Mouse (Mus musculus) limb, embryonic 11.5 days (tissue): ENCODE data around the gene Calhm2. TPM values are rescaled to one million over a fixed set of nuclear protein-coding genes. Genes with fewer than 3 reads are reported as not detected.
A peak's percentile ranks its signal among the peaks of the same experiment; 100 is the strongest.

Experiments
- ATAC-seq: fragments of 200-750 bp; cut with Nextera tagmentation; 2 replicates; pipeline ENCODE4 v1.8.0; 2017; ENCODE audit warnings: low read depth; ENCODE audit not compliant: insufficient number of reproducible peaks, low FRiP score, low TSS enrichment
- DNase-seq: peaks from one replicate; pipeline ENCODE4 v3.0.0-alpha.2; 2015; ENCODE audit warnings: low spot score
- H3K27ac ChIP-seq: fragments of 300-500 bp; sonication (generic); replicated peaks from 2 replicates; pipeline ENCODE4 v1.5.1; 2014; ENCODE audit warnings: low read depth, mild to moderate bottlenecking, low read length
- H3K27me3 ChIP-seq: fragments of 300-500 bp; sonication (generic); 2 replicates; pipeline ENCODE4 v1.6.1; 2014; ENCODE audit warnings: mild to moderate bottlenecking, low read length, mixed read lengths; ENCODE audit not compliant: control insufficient read depth, insufficient read depth
- H3K36me3 ChIP-seq: fragments of 300-500 bp; sonication (generic); 2 replicates; pipeline ENCODE4 v1.6.1; 2014; ENCODE audit warnings: mild to moderate bottlenecking, low read length, moderate library complexity, mixed read lengths; ENCODE audit not compliant: control insufficient read depth, insufficient read depth
- H3K4me1 ChIP-seq: fragments of 300-500 bp; sonication (generic); 2 replicates; pipeline ENCODE4 v1.6.1; 2014; ENCODE audit warnings: low read length, mixed read lengths; ENCODE audit not compliant: control insufficient read depth, insufficient read depth
- H3K4me2 ChIP-seq: fragments of 300-500 bp; sonication (generic); 2 replicates; pipeline ENCODE4 v1.6.1; 2014; ENCODE audit warnings: low read depth, mild to moderate bottlenecking, moderate library complexity; ENCODE audit not compliant: severe bottlenecking
- H3K4me3 ChIP-seq: fragments of 300-500 bp; sonication (generic); 2 replicates; pipeline ENCODE4 v1.5.1; 2014; ENCODE audit warnings: low read depth, low read length
- H3K9ac ChIP-seq: fragments of 300-500 bp; sonication (generic); 2 replicates; pipeline ENCODE4 v1.6.1; 2014; ENCODE audit warnings: mild to moderate bottlenecking, low read length
- H3K9me3 ChIP-seq: fragments of 300-500 bp; sonication (generic); 2 replicates; pipeline ENCODE4 v1.6.1; 2016; ENCODE audit warnings: low read length; ENCODE audit not compliant: control insufficient read depth
- whole genome bisulfite sequencing: fragments of 180-500 bp; shearing (Covaris S2); extraction: QIAGEN DNeasy Blood & Tissue Kit; methylation state at CpG from one replicate; pipeline ENCODE4 v1.1.7; 2014; 5-methylcytosine and 5-hydroxymethylcytosine counted together
- polyA plus RNA-seq: library from polyadenylated mRNA; unstranded; fragments of >200 nt; fragmentation: Nextera tagmentation; extraction: Ambion mirVana; gene quantifications from 2 replicates; pipeline ENCODE4 v1.2.1, GENCODE M21; 2014

Calhm2 gene
- polyA plus RNA-seq: 1.1 and 1.6 TPM in 2 replicates

- Histone ChIP-seq H3K4me1 (peaks cover 15% of the 10 kb centered on the region), H3K4me3 (peak within 1 kb of the TSS; percentile 28), H3K4me2 (peak within 1 kb of the TSS; percentile 46), H3K9ac (peak within 1 kb of the TSS; percentile 71), H3K27me3 (0 out of 2 replicates have a peak, but pooled peaks cover 3% of the 10 kb centered on the region), H3K27ac (peak within 1 kb of the TSS; percentile 30; the same call in 1 of the 2 replicates), H3K9me3 (no peaks in the 10 kb centered on the region), H3K36me3 (no peaks in the 10 kb centered on the region)
- WGBS: 2% methylated on average over 28 of the region's 28 CpGs
- DNase-seq: peak; percentile 60
- peak; percentile 74; the same call in 1 of the 2 replicates for ATAC-seq
Measured at GRCm38 (mm10) chr19:47137771-47138421, at the start of gene Calhm2. Gene Calhm2 (minus strand): TSS chr19:47138294.

GRCm38 (mm10) chr19:47186514-47187275, 48.6 kb upstream of the Calhm2 start:
- no peaks in the 10 kb centered on the region for H3K9me3 ChIP-seq
- no peak overlapping the region for H3K4me2 ChIP-seq
- no peak overlapping the region for H3K27ac ChIP-seq
- DNase-seq (no peak), ATAC-seq (no peak)
- 54% methylated on average over 15 of the region's 15 CpGs for WGBS
- H3K4me1 ChIP-seq: peaks cover 4% of the 10 kb centered on the region; the same call in 1 of the 2 replicates
- no peaks in the 10 kb centered on the region for H3K36me3 ChIP-seq
- no peaks in the 10 kb centered on the region for H3K27me3 ChIP-seq
- H3K9ac ChIP-seq: no peak overlapping the region
- H3K4me3 ChIP-seq: no peak overlapping the region

GRCm38 (mm10) chr19:47184736-47185135, 46.6 kb upstream of the Calhm2 start:
- no peak for DNase-seq
- Histone ChIP-seq H3K4me2 (no peak overlapping the region), H3K9me3 (no peaks in the 10 kb centered on the region), H3K27ac (no peak overlapping the region), H3K4me1 (peaks cover 7% of the 10 kb centered on the region), H3K9ac (no peak overlapping the region), H3K27me3 (peaks cover 12% of the 10 kb centered on the region), H3K4me3 (no peak overlapping the region), H3K36me3 (no peaks in the 10 kb centered on the region)
- ATAC-seq: no peak
- 52% methylated on average over 4 of the region's 4 CpGs for WGBS

GRCm38 (mm10) chr19:47184221-47184620, 46.1 kb upstream of the Calhm2 start:
- peaks cover 12% of the 10 kb centered on the region for H3K4me1 ChIP-seq
- no peak overlapping the region for H3K4me3 ChIP-seq
- H3K27ac ChIP-seq: no peak overlapping the region
- 66% methylated on average over 8 of the region's 8 CpGs for WGBS
- no peaks in the 10 kb centered on the region for H3K36me3 ChIP-seq
- no peak overlapping the region for H3K9ac ChIP-seq
- ATAC-seq (no peak), DNase-seq (no peak)
- H3K4me2 ChIP-seq: no peak overlapping the region
- H3K9me3 ChIP-seq: no peaks in the 10 kb centered on the region
- peaks cover 17% of the 10 kb centered on the region for H3K27me3 ChIP-seq

GRCm38 (mm10) chr19:47180011-47180410, 41.9 kb upstream of the Calhm2 start:
- H3K36me3 ChIP-seq: no peaks in the 10 kb centered on the region
- H3K4me1 ChIP-seq: peaks cover 8% of the 10 kb centered on the region; the same call in 1 of the 2 replicates
- H3K27ac ChIP-seq: no peak overlapping the region
- no peak overlapping the region for H3K4me3 ChIP-seq
- H3K4me2 ChIP-seq: peak overlapping the region; percentile 100
- no peaks in the 10 kb centered on the region for H3K9me3 ChIP-seq
- ATAC-seq: no peak
- peaks cover 20% of the 10 kb centered on the region for H3K27me3 ChIP-seq
- H3K9ac ChIP-seq: no peak overlapping the region
- DNase-seq: no peak
- 18% methylated on average over 8 of the region's 8 CpGs for WGBS

- peak overlapping the region; percentile 100 for H3K4me2 ChIP-seq
- under 1% methylated on average over 38 of the region's 42 CpGs for WGBS
- no peaks in the 10 kb centered on the region for H3K9me3 ChIP-seq
- H3K4me1 ChIP-seq: peaks cover 8% of the 10 kb centered on the region; the same call in 1 of the 2 replicates
- peaks cover 20% of the 10 kb centered on the region for H3K27me3 ChIP-seq
- H3K36me3 ChIP-seq: no peaks in the 10 kb centered on the region
- peak; percentile 63 for DNase-seq
- H3K27ac ChIP-seq: no peak overlapping the region
- peak overlapping the region; percentile 63 for H3K4me3 ChIP-seq
- no peak for ATAC-seq
- peak overlapping the region; percentile 63 for H3K9ac ChIP-seq
Measured at GRCm38 (mm10) chr19:47179272-47179809, 41.2 kb upstream of the Calhm2 start.

- ATAC-seq: peak; percentile 63
- WGBS: under 1% methylated on average over 82 of the region's 98 CpGs
- Histone ChIP-seq H3K27ac (no peak within 1 kb of the TSS), H3K36me3 (no peaks in the 10 kb centered on the region), H3K4me3 (peak within 1 kb of the TSS; percentile 63), H3K27me3 (peaks cover 20% of the 10 kb centered on the region), H3K9ac (peak within 1 kb of the TSS; percentile 63), H3K9me3 (no peaks in the 10 kb centered on the region), H3K4me1 (peaks cover 8% of the 10 kb centered on the region; the same call in 1 of the 2 replicates), H3K4me2 (peak within 1 kb of the TSS; percentile 100)
- DNase-seq: peak; percentile 84
Measured at GRCm38 (mm10) chr19:47178431-47179271, 40.6 kb upstream of the Calhm2 start, which contains the start of gene Neurl1a. Gene Neurl1a (plus strand): TSS chr19:47178820.
